Mouse (Mus musculus): Measurements from ENCODE around the gene Rnase10.

GRCm38 (mm10) chr14:51027387-51028155 is 20.0 kb downstream of the Rnase10 start:
- TF ChIP-seq POLR2A (IDR thresholded peaks at IDR 0.05; ENCODE audit: borderline replicate concordance, low read depth, low read length) (no peak), CTCF (IDR thresholded peaks at IDR 0.05; ENCODE audit: low read depth, low read length) (no peak)

Measured in bone marrow macrophage, adult 2 months (primary cell).